Mouse (Mus musculus) urinary bladder, postnatal 14 days (tissue): Measurements from ENCODE around the gene Gm49721.
"Not testable (repeated sequence)": the region's sequence is repeated elsewhere in the genome, so short reads cannot be mapped to it uniquely, and the experiment has no call there.

Experiments
- DNase-seq: peaks from one replicate; pipeline ENCODE4 v3.0.0; 2021; ENCODE audit warnings: low spot score

Gene Gm49721

GRCm38 (mm10) chr17:7075519-7075918 lies 96.8 kb downstream of the Gm49721 start:
- not testable (repeated sequence) for DNase-seq

- peak; percentile 69 for DNase-seq
These were observed 100.9 kb downstream of the Gm49721 start for GRCm38 (mm10) chr17:7079558-7079957.

DNA sequence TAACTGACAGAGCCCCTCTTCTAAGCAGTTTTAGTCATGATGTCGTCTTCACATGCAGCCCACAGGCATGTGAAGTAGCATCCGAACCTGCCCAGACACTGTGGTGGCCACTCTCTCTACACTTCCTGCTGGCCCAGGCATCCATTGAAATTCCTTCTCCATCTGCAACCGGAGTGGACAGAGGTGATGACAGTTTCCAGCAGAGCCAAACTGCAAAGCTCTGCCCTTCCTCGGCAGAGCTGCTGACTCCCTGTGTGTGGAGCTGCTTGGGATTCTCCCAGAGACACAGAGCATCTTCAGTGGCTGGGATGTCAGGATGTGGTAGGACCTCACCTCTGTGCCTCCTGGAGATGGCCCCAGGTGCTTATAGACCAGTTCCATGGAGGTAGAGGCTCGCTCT lies 105.8 kb downstream of the Gm49721 start:
- not testable (repeated sequence) for DNase-seq

- DNase-seq = not testable (repeated sequence)
These were observed 106.9 kb downstream of the Gm49721 start for GRCm38 (mm10) chr17:7085469-7086168.

DNA sequence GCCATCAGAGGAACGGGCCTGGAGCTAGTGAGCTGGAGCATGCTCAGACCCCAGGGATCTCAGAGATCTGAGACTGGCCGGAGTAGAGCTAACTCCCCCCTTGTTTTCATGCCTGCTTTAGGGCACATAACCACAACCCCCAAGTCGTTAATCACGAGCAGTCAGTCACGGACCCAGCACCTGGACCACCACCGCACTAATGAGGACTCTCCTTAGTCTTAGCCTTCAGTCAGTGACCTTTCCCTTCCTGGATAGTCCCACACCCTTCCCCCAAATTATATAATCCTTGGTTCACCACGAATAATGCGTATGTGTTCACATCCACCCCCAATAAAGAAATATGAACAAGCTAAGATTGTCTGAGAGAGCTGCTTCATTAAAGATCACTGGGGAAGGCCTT lies 108.1 kb downstream of the Gm49721 start:
- DNase-seq = not testable (repeated sequence)
